Mouse (Mus musculus) neural tube, embryonic 11.5 days (tissue): ENCODE results near the gene Nfia. TPM values are rescaled to one million over a fixed set of nuclear protein-coding genes. Genes with fewer than 3 reads are reported as not detected.

ENCODE experiments used
- ATAC-seq: fragments of 200-750 bp; cut with Nextera tagmentation; 2 replicates; pipeline ENCODE4 v1.8.0; 2017; ENCODE audit warnings: moderate number of reproducible peaks, mild to moderate bottlenecking, moderate TSS enrichment, moderate library complexity; ENCODE audit not compliant: insufficient read depth, low FRiP score, low TSS enrichment
- DNase-seq: peaks from one replicate; pipeline ENCODE4 v3.0.0-alpha.2; 2015; ENCODE audit warnings: low spot score
- H3K27ac ChIP-seq: fragments of 300-500 bp; sonication (generic); 2 replicates; pipeline ENCODE4 v1.5.1; 2014; ENCODE audit warnings: low read depth, mild to moderate bottlenecking, low read length
- H3K27me3 ChIP-seq: fragments of 300-500 bp; sonication (generic); 2 replicates; pipeline ENCODE4 v1.6.1; 2014; ENCODE audit warnings: mild to moderate bottlenecking, low read length, mixed read lengths; ENCODE audit not compliant: control insufficient read depth, insufficient read depth
- H3K36me3 ChIP-seq: fragments of 300-500 bp; sonication (generic); 2 replicates; pipeline ENCODE4 v1.6.1; 2014; ENCODE audit warnings: mild to moderate bottlenecking, low read length, moderate library complexity, mixed read lengths; ENCODE audit not compliant: control insufficient read depth, insufficient read depth
- H3K4me1 ChIP-seq: fragments of 300-500 bp; sonication (generic); 2 replicates; pipeline ENCODE4 v1.6.1; 2014; ENCODE audit warnings: low read length, mixed read lengths; ENCODE audit not compliant: control insufficient read depth, insufficient read depth
- H3K4me2 ChIP-seq: fragments of 300-500 bp; sonication (generic); 2 replicates; pipeline ENCODE4 v1.6.1; 2014; ENCODE audit warnings: low read depth, mild to moderate bottlenecking, moderate library complexity
- H3K4me3 ChIP-seq: fragments of 300-500 bp; sonication (generic); 2 replicates; pipeline ENCODE4 v1.5.1; 2014; ENCODE audit warnings: low read depth, low read length
- H3K9ac ChIP-seq: fragments of 300-500 bp; sonication (generic); 2 replicates; pipeline ENCODE4 v1.6.1; 2014; ENCODE audit warnings: mild to moderate bottlenecking, low read length
- H3K9me3 ChIP-seq: fragments of 300-500 bp; sonication (generic); 2 replicates; pipeline ENCODE4 v1.6.1; 2016; ENCODE audit warnings: low read length; ENCODE audit not compliant: control insufficient read depth
- WGBS: fragments of 180-500 bp; shearing (Covaris S2); extraction: QIAGEN DNeasy Blood & Tissue Kit; methylation state at CpG from one replicate; pipeline ENCODE4 v1.1.7; 2014; 5-methylcytosine and 5-hydroxymethylcytosine counted together
- polyA plus RNA-seq: library from polyadenylated mRNA; unstranded; fragments of >200 nt; fragmentation: Nextera tagmentation; extraction: Ambion mirVana; gene quantifications from 2 replicates; pipeline ENCODE4 v1.2.1, GENCODE M21; 2014

Gene Nfia
- polyA plus RNA-seq, 1 experiment from 2014 or later: 29.0 TPM

DNA sequence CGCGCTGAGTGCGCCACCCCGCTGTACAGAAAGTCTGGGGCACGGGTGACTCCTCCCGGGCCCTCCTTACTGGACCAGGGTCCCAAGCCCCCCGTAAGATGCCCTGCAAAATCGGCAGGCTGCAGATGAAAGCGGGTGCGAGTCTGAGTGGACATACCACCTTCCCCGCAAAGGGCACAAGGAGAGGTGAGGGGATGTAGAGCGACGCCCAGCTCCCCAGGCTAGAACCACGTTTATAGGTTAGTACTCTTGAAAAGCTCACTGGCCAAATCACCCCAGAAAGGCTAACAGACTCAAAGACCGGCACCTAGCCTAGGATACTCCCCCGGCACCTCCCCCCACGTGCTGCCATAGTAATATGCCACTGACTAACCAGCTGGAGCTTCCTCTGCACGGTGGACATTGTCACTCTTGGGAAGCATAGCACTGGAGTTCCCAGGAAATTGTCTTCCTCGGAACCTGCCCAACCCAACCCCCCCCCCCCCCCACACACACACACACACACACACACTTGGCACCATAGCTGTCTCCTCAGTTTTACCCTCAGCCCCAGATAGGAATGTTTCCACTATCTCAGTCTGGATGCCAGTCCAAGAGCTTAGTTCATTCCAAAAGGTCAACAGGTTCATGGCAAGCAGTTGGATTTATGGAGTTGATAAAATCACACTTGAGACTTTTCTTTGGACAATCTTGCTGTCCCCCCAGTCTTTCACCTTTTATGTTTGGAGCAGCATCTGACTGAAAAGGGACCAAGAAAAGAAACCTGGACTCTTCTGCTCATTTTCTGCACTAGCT, 26.2 kb upstream of the Nfia start:
- H3K4me2 ChIP-seq: peak overlapping the region; percentile 64
- H3K36me3 ChIP-seq: no peaks in the 10 kb centered on the region
- H3K4me1 ChIP-seq: peaks cover 4% of the 10 kb centered on the region; the same call in 1 of the 2 replicates
- peak; percentile 55; the same call in 1 of the 2 replicates for ATAC-seq
- peak overlapping the region; percentile 29 for H3K4me3 ChIP-seq
- H3K9me3 ChIP-seq: no peaks in the 10 kb centered on the region
- peak overlapping the region; percentile 63 for H3K9ac ChIP-seq
- H3K27me3 ChIP-seq: no peaks in the 10 kb centered on the region
- 6% methylated on average over 19 of the region's 19 CpGs for WGBS
- DNase-seq: no peak
- H3K27ac ChIP-seq: no peak overlapping the region

GRCm38 (mm10) chr4:97750401-97750800, 22.1 kb upstream of the Nfia start:
- 57% methylated on average over 4 of the region's 4 CpGs for WGBS

GRCm38 (mm10) chr4:97751030-97751482, 21.5 kb upstream of the Nfia start:
- H3K4me1 ChIP-seq: peaks cover 9% of the 10 kb centered on the region; the same call in 1 of the 2 replicates
- 0 out of 2 replicates have a peak, but pooled peaks cover 2% of the 10 kb centered on the region for H3K27me3 ChIP-seq
- DNase-seq (peak; percentile 92), ATAC-seq (peak; percentile 85)
- H3K9ac ChIP-seq: peak overlapping the region; percentile 64
- peak overlapping the region; percentile 47; the same call in 1 of the 2 replicates for H3K27ac ChIP-seq
- H3K4me3 ChIP-seq: peak overlapping the region; percentile 35
- H3K9me3 ChIP-seq: no peaks in the 10 kb centered on the region
- H3K4me2 ChIP-seq: peak overlapping the region; percentile 71
- under 1% methylated on average over 20 of the region's 20 CpGs for WGBS
- no peaks in the 10 kb centered on the region for H3K36me3 ChIP-seq

More at GRCm38 (mm10) chr4:97750401-97750800, 22.1 kb upstream of the Nfia start:
- no peak for DNase-seq
- no peak overlapping the region for H3K9ac ChIP-seq
- H3K4me1 ChIP-seq: peaks cover 11% of the 10 kb centered on the region; the same call in 1 of the 2 replicates
- H3K27ac ChIP-seq: no peak overlapping the region
- ATAC-seq: no peak
- no peaks in the 10 kb centered on the region for H3K9me3 ChIP-seq
- H3K36me3 ChIP-seq: no peaks in the 10 kb centered on the region
- H3K4me3 ChIP-seq: no peak overlapping the region
- 0 out of 2 replicates have a peak, but pooled peaks cover 2% of the 10 kb centered on the region for H3K27me3 ChIP-seq
- no peak overlapping the region for H3K4me2 ChIP-seq

- H3K27me3 ChIP-seq: 0 out of 2 replicates have a peak, but pooled peaks cover 2% of the 10 kb centered on the region
- under 1% methylated on average over 40 of the region's 40 CpGs for WGBS
- H3K36me3 ChIP-seq: no peaks in the 10 kb centered on the region
- H3K4me2 ChIP-seq: peak overlapping the region; percentile 71
- H3K9ac ChIP-seq: peak overlapping the region; percentile 64
- ATAC-seq: peak; percentile 58
- H3K9me3 ChIP-seq: no peaks in the 10 kb centered on the region
- H3K4me1 ChIP-seq: peaks cover 9% of the 10 kb centered on the region; the same call in 1 of the 2 replicates
- DNase-seq: peak; percentile 63
- peak overlapping the region; percentile 35 for H3K4me3 ChIP-seq
- H3K27ac ChIP-seq: peak overlapping the region; percentile 47; the same call in 1 of the 2 replicates
These were observed 20.9 kb upstream of the Nfia start for GRCm38 (mm10) chr4:97751483-97752251.

DNA sequence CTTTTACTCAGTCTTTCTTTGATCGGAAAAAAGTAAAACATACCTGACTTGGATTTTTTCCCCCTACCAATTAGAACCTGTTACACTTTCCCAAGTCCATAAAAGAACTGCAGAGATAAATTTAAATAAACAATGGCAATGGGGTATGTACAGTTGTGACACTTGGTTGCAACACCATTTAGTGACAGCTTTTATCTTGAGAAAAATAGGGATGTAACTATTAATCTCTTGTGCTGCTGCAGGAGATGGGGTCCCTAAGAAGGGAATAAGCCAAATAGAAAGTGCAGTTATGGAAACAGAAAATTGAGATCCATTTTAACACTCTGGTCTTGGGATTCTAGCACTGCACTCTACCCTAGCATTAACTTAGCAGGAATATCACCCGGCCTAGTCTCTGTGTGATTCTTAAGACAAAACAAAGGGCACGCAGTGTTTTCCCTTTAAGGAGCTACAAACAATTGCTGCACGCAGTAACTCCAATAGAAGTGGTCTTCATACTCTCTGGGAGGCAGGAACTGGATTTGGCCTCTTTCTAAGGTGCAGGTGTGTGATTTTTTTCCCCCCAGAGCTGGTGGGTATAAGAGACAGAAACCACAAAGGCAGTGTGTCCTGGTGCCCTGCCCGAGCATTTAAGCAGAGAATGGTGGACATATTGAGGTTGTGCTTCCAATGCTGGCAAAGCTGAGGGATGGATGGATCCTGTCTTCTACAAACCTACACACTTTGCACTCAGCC, 20.1 kb upstream of the Nfia start:
- no peaks in the 10 kb centered on the region for H3K9me3 ChIP-seq
- H3K27me3 ChIP-seq: 0 out of 2 replicates have a peak, but pooled peaks cover 2% of the 10 kb centered on the region
- H3K27ac ChIP-seq: no peak overlapping the region
- ATAC-seq: no peak
- H3K4me2 ChIP-seq: peak overlapping the region; percentile 71
- WGBS: 18% methylated on average over 5 of the region's 5 CpGs
- peaks cover 9% of the 10 kb centered on the region; the same call in 1 of the 2 replicates for H3K4me1 ChIP-seq
- no peak for DNase-seq
- peak overlapping the region; percentile 35; the same call in 1 of the 2 replicates for H3K4me3 ChIP-seq
- no peak overlapping the region; the same call in 1 of the 2 replicates for H3K9ac ChIP-seq
- H3K36me3 ChIP-seq: no peaks in the 10 kb centered on the region

DNA sequence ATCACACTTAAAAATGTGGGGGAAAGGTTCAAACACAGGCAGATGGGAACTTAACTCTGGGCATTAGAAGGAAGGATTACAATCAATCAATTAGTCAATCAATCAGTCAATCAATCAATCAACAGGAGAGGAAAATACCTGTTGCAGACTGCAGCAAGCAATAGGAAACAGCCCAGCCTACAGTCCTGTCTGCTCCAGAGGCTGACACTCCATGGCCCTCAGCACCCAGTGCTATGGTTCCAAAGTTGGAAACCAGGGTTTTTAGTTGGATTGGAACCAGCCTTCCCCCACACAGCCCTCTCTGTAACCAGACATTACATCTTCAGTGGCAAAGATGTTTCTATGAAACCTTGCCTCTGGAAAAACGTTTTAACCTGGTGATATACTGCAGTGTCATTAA, 19.0 kb upstream of the Nfia start:
- 4% methylated on average over 1 of the region's 1 CpGs for WGBS
- H3K27me3 ChIP-seq: 0 out of 2 replicates have a peak, but pooled peaks cover 2% of the 10 kb centered on the region
- H3K4me2 ChIP-seq: no peak overlapping the region
- H3K4me1 ChIP-seq: peaks cover 13% of the 10 kb centered on the region; the same call in 1 of the 2 replicates
- no peak overlapping the region for H3K27ac ChIP-seq
- no peak overlapping the region for H3K4me3 ChIP-seq
- no peaks in the 10 kb centered on the region for H3K9me3 ChIP-seq
- no peak for DNase-seq
- H3K36me3 ChIP-seq: no peaks in the 10 kb centered on the region
- no peak overlapping the region for H3K9ac ChIP-seq
- no peak for ATAC-seq

DNA sequence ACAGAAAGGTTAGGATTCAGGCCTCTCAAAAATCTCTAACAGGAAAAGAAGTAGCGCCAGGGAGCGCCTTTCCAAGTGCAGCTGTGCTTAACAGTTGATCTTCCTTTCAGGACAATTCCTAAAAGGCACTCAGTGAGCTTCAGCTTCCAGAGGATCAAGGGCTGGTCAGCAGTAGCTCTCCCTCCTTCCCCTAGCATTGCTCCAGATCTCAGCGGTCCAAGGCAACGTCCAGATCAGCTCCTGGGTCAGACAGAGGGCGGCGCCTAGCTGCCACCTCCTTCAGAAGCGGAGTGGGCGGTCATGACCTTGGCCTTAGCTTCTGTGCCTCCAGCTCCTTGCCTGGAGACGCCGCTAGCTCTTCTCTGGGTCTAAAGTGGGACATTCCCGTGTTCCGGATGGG, 18.3 kb upstream of the Nfia start:
- H3K27me3 ChIP-seq: peaks cover 3% of the 10 kb centered on the region; the same call in 1 of the 2 replicates
- H3K4me3 ChIP-seq: no peak overlapping the region
- H3K9me3 ChIP-seq: no peaks in the 10 kb centered on the region
- H3K4me2 ChIP-seq: peak overlapping the region; percentile 8; the same call in 1 of the 2 replicates
- ATAC-seq (no peak), DNase-seq (peak; percentile 29)
- peaks cover 15% of the 10 kb centered on the region; the same call in 1 of the 2 replicates for H3K4me1 ChIP-seq
- no peaks in the 10 kb centered on the region for H3K36me3 ChIP-seq
- 8% methylated on average over 12 of the region's 12 CpGs for WGBS
- H3K9ac ChIP-seq: peak overlapping the region; percentile 28; the same call in 1 of the 2 replicates
- H3K27ac ChIP-seq: no peak overlapping the region
